Mouse (Mus musculus): ENCODE data around the gene Carhsp1.

- no peak for TF ChIP-seq CTCF (IDR thresholded peaks at IDR 0.05)
- no peak for TF ChIP-seq EP300 (IDR thresholded peaks at IDR 0.05)
These were observed 6.6 kb downstream of the Carhsp1 start for GRCm38 (mm10) chr16:8665367-8665766.
